Mouse (Mus musculus): ENCODE measurements at regions not wholly inside any gene's neighbourhood (a gene's known extent, or its start where the extent isn't known, plus 50 kb on each side); places are given as distances from the start of the nearest gene placed in this dataset.

GRCm38 (mm10) chr10:31076948-31077347 is 234.3 kb upstream of the Hey2 start:
- H3K9me3 ChIP-seq (ENCODE audit: low read length), result no peaks in the 10 kb centered on the region
- no peaks in the 10 kb centered on the region for H3K4me1 ChIP-seq (ENCODE audit: insufficient read depth, low read length)
- no peak overlapping the region for H3K4me3 ChIP-seq (ENCODE audit: low read depth, low read length)
- DNase-seq (ENCODE audit: low spot score), result no peak
- H3K27ac ChIP-seq (ENCODE audit: low read depth, low read length), result no peak overlapping the region
- no peak overlapping the region for H3K9ac ChIP-seq (replicated peaks; ENCODE audit: low read length, poor library complexity, severe bottlenecking)
- TF ChIP-seq CTCF (IDR thresholded peaks at IDR 0.05), result no peak
- H3K27me3 ChIP-seq (ENCODE audit: insufficient read depth, low read length), result no peaks in the 10 kb centered on the region
- no peaks in the 10 kb centered on the region for H3K36me3 ChIP-seq (ENCODE audit: insufficient read depth, low read length)
- 28% methylated on average over 4 of the region's 4 CpGs for WGBS
- no peak overlapping the region for H3K4me2 ChIP-seq (ENCODE audit: low read depth, low read length, poor library complexity, severe bottlenecking)
- ATAC-seq (ENCODE audit: low FRiP score), result no peak

- H3K27ac ChIP-seq (ENCODE audit: low read depth, low read length), result no peak overlapping the region
- no peaks in the 10 kb centered on the region for H3K4me1 ChIP-seq (ENCODE audit: insufficient read depth, low read length)
- no peak overlapping the region for H3K9ac ChIP-seq (replicated peaks; ENCODE audit: low read length, poor library complexity, severe bottlenecking)
- WGBS, result 67% methylated on average over 8 of the region's 8 CpGs
- no peaks in the 10 kb centered on the region for H3K36me3 ChIP-seq (ENCODE audit: insufficient read depth, low read length)
- H3K4me2 ChIP-seq (ENCODE audit: low read depth, low read length, poor library complexity, severe bottlenecking), result no peak overlapping the region
- TF ChIP-seq CTCF (IDR thresholded peaks at IDR 0.05), result no peak
- no peak overlapping the region for H3K4me3 ChIP-seq (ENCODE audit: low read depth, low read length)
- H3K9me3 ChIP-seq (ENCODE audit: low read length), result no peaks in the 10 kb centered on the region
- no peak for DNase-seq (ENCODE audit: low spot score)
- no peaks in the 10 kb centered on the region for H3K27me3 ChIP-seq (ENCODE audit: insufficient read depth, low read length)
- ATAC-seq (ENCODE audit: low FRiP score), result no peak
These were observed 233.8 kb upstream of the Hey2 start for GRCm38 (mm10) chr10:31076415-31076814.

DNA sequence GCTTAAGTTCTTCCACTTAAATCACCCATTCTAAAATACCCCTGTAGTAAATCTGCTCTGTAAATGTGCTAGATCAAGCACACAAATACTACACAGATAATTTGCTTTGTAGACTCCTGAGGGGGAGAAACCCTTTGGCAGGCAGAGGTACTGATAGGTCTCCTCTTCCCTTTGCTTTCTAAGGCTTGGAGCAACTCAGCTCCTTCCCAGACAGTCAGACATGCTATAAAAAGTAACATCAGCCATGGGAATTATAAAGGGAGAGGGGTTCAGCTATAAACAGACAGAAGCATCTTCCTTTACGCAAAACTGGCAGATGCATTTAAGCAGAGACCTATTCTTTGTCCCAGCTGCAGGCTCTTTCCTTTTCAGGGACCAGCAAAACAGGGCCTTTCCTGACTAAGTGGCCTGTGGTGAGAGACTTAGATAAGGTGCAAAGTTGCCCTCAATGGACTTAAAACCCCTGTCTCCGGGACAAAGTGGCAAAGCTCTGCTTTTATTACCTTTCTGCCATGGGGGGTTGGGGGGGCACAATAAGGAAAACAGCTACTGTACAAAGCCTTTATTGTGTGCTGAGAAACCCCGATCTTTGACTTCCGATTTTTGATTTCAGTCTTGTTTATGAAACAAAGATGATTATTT is 231.5 kb upstream of the Hey2 start:
- Histone ChIP-seq H3K4me3 (ENCODE audit: low read depth, low read length) (no peak overlapping the region), H3K4me1 (ENCODE audit: insufficient read depth, low read length) (no peaks in the 10 kb centered on the region), H3K27me3 (ENCODE audit: insufficient read depth, low read length) (no peaks in the 10 kb centered on the region), H3K9ac (replicated peaks; ENCODE audit: low read length, poor library complexity, severe bottlenecking) (no peak overlapping the region), H3K36me3 (ENCODE audit: insufficient read depth, low read length) (no peaks in the 10 kb centered on the region), H3K27ac (ENCODE audit: low read depth, low read length) (no peak overlapping the region), H3K9me3 (ENCODE audit: low read length) (no peaks in the 10 kb centered on the region), H3K4me2 (ENCODE audit: low read depth, low read length, poor library complexity, severe bottlenecking) (no peak overlapping the region)
- 58% methylated on average over 4 of the region's 4 CpGs for WGBS
- TF ChIP-seq CTCF (IDR thresholded peaks at IDR 0.05), result no peak
- DNase-seq (ENCODE audit: low spot score) (no peak), ATAC-seq (ENCODE audit: low FRiP score) (no peak)

DNA sequence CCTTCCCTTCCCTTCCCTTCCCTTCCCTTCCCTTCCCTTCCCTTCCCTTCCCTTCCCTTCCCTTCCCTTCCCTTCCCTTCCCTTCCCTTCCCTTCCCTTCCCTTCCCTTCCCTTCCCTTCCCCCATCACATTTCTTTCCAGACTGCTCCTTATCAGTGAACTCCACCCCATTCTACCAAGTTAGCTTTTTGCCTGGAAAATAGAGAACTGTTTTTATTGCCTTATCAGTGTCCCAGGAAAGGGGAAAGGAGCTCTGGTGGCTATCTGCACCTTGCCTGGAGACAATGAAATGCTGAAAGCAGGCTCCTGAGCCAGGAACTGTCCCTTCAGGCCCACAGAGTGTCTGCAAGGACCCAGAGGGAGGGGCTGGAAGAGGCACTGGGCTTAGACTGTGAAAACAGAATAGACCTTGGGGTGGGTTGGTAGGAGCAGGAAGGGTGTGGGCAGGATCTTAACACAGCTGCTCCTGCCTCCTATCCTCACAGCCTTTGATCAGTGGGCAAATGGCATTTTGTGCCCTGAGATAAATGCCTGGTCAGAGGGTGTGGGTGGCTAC is 226.1 kb upstream of the Hey2 start:
- DNase-seq (ENCODE audit: low spot score) (no peak), ATAC-seq (ENCODE audit: low FRiP score) (no peak)
- H3K9ac ChIP-seq (replicated peaks; ENCODE audit: low read length, poor library complexity, severe bottlenecking), result no peak overlapping the region
- no peaks in the 10 kb centered on the region for H3K36me3 ChIP-seq (ENCODE audit: insufficient read depth, low read length)
- H3K27ac ChIP-seq (ENCODE audit: low read depth, low read length), result no peak overlapping the region
- no peak overlapping the region for H3K4me2 ChIP-seq (ENCODE audit: low read depth, low read length, poor library complexity, severe bottlenecking)
- H3K4me1 ChIP-seq (ENCODE audit: insufficient read depth, low read length), result no peaks in the 10 kb centered on the region
- no peaks in the 10 kb centered on the region for H3K9me3 ChIP-seq (ENCODE audit: low read length)
- no peak for TF ChIP-seq CTCF (IDR thresholded peaks at IDR 0.05)
- H3K27me3 ChIP-seq (ENCODE audit: insufficient read depth, low read length), result no peaks in the 10 kb centered on the region
- no peak overlapping the region for H3K4me3 ChIP-seq (ENCODE audit: low read depth, low read length)

DNA sequence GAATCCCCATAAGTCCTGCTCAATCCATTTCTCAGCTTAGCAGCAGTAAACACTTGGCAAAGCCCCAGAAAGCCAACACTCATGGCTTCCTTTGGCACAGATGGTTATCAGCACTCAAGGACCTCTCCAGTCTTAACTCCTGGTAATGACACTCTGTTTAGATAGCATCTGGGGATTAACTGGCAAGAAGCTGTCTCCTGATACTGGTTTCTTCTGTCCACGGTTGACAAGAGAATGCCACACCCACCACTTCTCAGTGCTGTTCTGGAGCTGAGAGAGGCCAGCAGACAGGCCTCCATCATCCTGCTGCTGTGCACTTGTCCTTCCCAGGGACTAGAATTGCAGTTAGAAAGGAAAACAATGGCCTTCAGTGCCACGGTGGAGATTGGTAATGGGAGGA is 220.1 kb upstream of the Hey2 start:
- no peak for TF ChIP-seq CTCF (IDR thresholded peaks at IDR 0.05)
- no peak overlapping the region for H3K27ac ChIP-seq (ENCODE audit: low read depth, low read length)
- no peak overlapping the region for H3K9ac ChIP-seq (replicated peaks; ENCODE audit: low read length, poor library complexity, severe bottlenecking)
- DNase-seq (ENCODE audit: low spot score) (no peak), ATAC-seq (ENCODE audit: low FRiP score) (no peak)
- no peaks in the 10 kb centered on the region for H3K27me3 ChIP-seq (ENCODE audit: insufficient read depth, low read length)
- no peak overlapping the region for H3K4me3 ChIP-seq (ENCODE audit: low read depth, low read length)
- no peak overlapping the region for H3K4me2 ChIP-seq (ENCODE audit: low read depth, low read length, poor library complexity, severe bottlenecking)
- WGBS, result 53% methylated on average over 2 of the region's 2 CpGs
- H3K9me3 ChIP-seq (ENCODE audit: low read length), result no peaks in the 10 kb centered on the region
- H3K36me3 ChIP-seq (ENCODE audit: insufficient read depth, low read length), result no peaks in the 10 kb centered on the region
- H3K4me1 ChIP-seq (ENCODE audit: insufficient read depth, low read length), result no peaks in the 10 kb centered on the region

GRCm38 (mm10) chr10:31053260-31053659 is 210.7 kb upstream of the Hey2 start:
- DNase-seq (ENCODE audit: low spot score), result no peak
- Histone ChIP-seq H3K4me3 (ENCODE audit: low read depth, low read length) (no peak overlapping the region), H3K27me3 (ENCODE audit: insufficient read depth, low read length) (no peaks in the 10 kb centered on the region), H3K4me1 (ENCODE audit: insufficient read depth, low read length) (no peaks in the 10 kb centered on the region), H3K4me2 (ENCODE audit: low read depth, low read length, poor library complexity, severe bottlenecking) (no peak overlapping the region), H3K9ac (replicated peaks; ENCODE audit: low read length, poor library complexity, severe bottlenecking) (no peak overlapping the region), H3K36me3 (ENCODE audit: insufficient read depth, low read length) (no peaks in the 10 kb centered on the region), H3K9me3 (ENCODE audit: low read length) (no peaks in the 10 kb centered on the region), H3K27ac (ENCODE audit: low read depth, low read length) (no peak overlapping the region)
- TF ChIP-seq CTCF (IDR thresholded peaks at IDR 0.05), result no peak
- ATAC-seq (ENCODE audit: low FRiP score), result no peak
- 90% methylated on average over 8 of the region's 8 CpGs for WGBS
